Comparison of ENCODE assay signal across 8 mouse cellular contexts in genomic region chr6:84014961-84015683, GRCm38 (mm10). TPM values are rescaled to one million over a fixed set of nuclear protein-coding genes. Genes with fewer than 3 reads are reported as not detected.
A peak's percentile ranks its signal among the peaks of the same experiment; 100 is the strongest.
DNase-seq lines count a peak whose midpoint lies in the region; ATAC-seq and TF ChIP-seq lines count a peak whose summit lies in the region.
"Not testable (repeated sequence)": the region's sequence is repeated elsewhere in the genome, so short reads cannot be mapped to it uniquely, and the experiment has no call there.

No protein-coding gene starts in this region.

- H3K4me2 ChIP-seq in heart, embryonic 14.5 days (ENCODE audit: low read length); limb, embryonic 13.5 days (replicated peaks): not testable (repeated sequence)

- ATAC-seq in heart, embryonic 14.5 days (ENCODE audit: insufficient number of reproducible peaks, insufficient read depth, low FRiP score, low read depth), result peak; percentile 41
- ATAC-seq in limb, embryonic 13.5 days (ENCODE audit: low FRiP score, low read depth), result peak; percentile 58; the same call in 1 of the 2 replicates

- H3K9ac ChIP-seq in ES-Bruce4 (ENCODE audit: low read depth, poor library complexity, severe bottlenecking); limb, embryonic 13.5 days: not testable (repeated sequence)
- H3K9ac ChIP-seq in heart, embryonic 14.5 days (ENCODE audit: low read length), result peak overlapping the region; percentile 27; the same call in 1 of the 2 replicates

- not testable (repeated sequence) for H3K4me3 ChIP-seq in ES-Bruce4 (ENCODE audit: low read depth, low read length); forebrain, embryonic 10.5 days; heart, embryonic 14.5 days (ENCODE audit: control insufficient read depth in 1 of 2, insufficient read depth in 1 of 2, low read depth in 1 of 2, low read length in 2 of 2); kidney, adult 2 months (ENCODE audit: insufficient read depth, low read depth, low read length); limb, embryonic 13.5 days

- TF ChIP-seq CTCF in ES-Bruce4 (IDR thresholded peaks at IDR 0.05; ENCODE audit: low read depth, low read length), result peak; percentile 8
- TF ChIP-seq CTCF in kidney, adult 2 months (conservative IDR thresholded peaks at IDR 0.05; ENCODE audit: insufficient read depth, insufficient read length, low read depth, low read length), result 0 out of 2 replicates have a peak, but pooled peaks have one; percentile 32

- TF ChIP-seq EP300 in ES-Bruce4 (IDR thresholded peaks at IDR 0.05; ENCODE audit: insufficient read depth, low read depth, low read length), result not testable (repeated sequence)

- not testable (repeated sequence) for H3K27me3 ChIP-seq in ES-Bruce4 (ENCODE audit: control insufficient read depth, insufficient read depth, low read length, poor library complexity, severe bottlenecking); heart, embryonic 14.5 days (ENCODE audit: control insufficient read depth, insufficient read depth, low read length); kidney, adult 2 months (replicated peaks; ENCODE audit: control insufficient read depth, insufficient read depth, low read length)
- peaks cover 37% of the 10 kb centered on the region for H3K27me3 ChIP-seq in forebrain, embryonic 10.5 days (ENCODE audit: poor library complexity, severe bottlenecking)
- H3K27me3 ChIP-seq in limb, embryonic 13.5 days, result peaks cover 19% of the 10 kb centered on the region

- peak; percentile 67 for DNase-seq in adrenal gland, postnatal 25 days
- DNase-seq in forebrain, embryonic 10.5 days (ENCODE audit: extremely low spot score, low spot score), result not testable (repeated sequence)
- peak; percentile 78 for DNase-seq in kidney, adult 2 months
- DNase-seq in lung, postnatal 14 days, result peak; percentile 29
- DNase-seq in testis, postnatal 10 days (ENCODE audit: low spot score), result peak; percentile 69

- not testable (repeated sequence) for TF ChIP-seq POLR2A in ES-Bruce4 (IDR thresholded peaks at IDR 0.05; ENCODE audit: insufficient read depth, low read length); kidney, adult 2 months (IDR thresholded peaks at IDR 0.05; ENCODE audit: low read depth, low read length)

- not testable (repeated sequence) for H3K4me1 ChIP-seq in ES-Bruce4 (ENCODE audit: control insufficient read depth, insufficient read depth, low read length); kidney, adult 2 months (ENCODE audit: control insufficient read depth, insufficient read depth, low read length)
- H3K4me1 ChIP-seq in forebrain, embryonic 10.5 days, result peaks cover 31% of the 10 kb centered on the region
- peaks cover 34 to 66% of the 10 kb centered on the region in 2 experiments for H3K4me1 ChIP-seq in heart, embryonic 14.5 days (ENCODE audit: control insufficient read depth in 2 of 2, insufficient read depth in 2 of 2, low read length in 2 of 2)
- peaks cover 16% of the 10 kb centered on the region for H3K4me1 ChIP-seq in limb, embryonic 13.5 days

- WGBS in forebrain, embryonic 10.5 days, result 58% methylated on average over 4 of the region's 4 CpGs
- 29% methylated on average over 4 of the region's 4 CpGs for WGBS in heart, embryonic 14.5 days
- 44% methylated on average over 4 of the region's 4 CpGs for WGBS in kidney, adult 2 months
- WGBS in limb, embryonic 13.5 days, result 57% methylated on average over 4 of the region's 4 CpGs

- not testable (repeated sequence) for H3K9me3 ChIP-seq in ES-Bruce4 (replicated peaks; ENCODE audit: control insufficient read depth, insufficient read depth, low read length, poor library complexity, severe bottlenecking); forebrain, embryonic 10.5 days; heart, embryonic 14.5 days (ENCODE audit: control insufficient read depth, low read length); limb, embryonic 13.5 days

- not testable (repeated sequence) for H3K27ac ChIP-seq in ES-Bruce4 (ENCODE audit: insufficient read depth, low read length); kidney, adult 2 months (ENCODE audit: insufficient read depth, low read depth, low read length); limb, embryonic 13.5 days
- 0 out of 2 replicates have a peak overlapping the region, but pooled peaks have one; percentile 6 for H3K27ac ChIP-seq in forebrain, embryonic 10.5 days
- H3K27ac ChIP-seq in heart, embryonic 14.5 days (replicated peaks in 1 of 2; ENCODE audit: control insufficient read depth in 1 of 2, insufficient read depth in 1 of 2, low read depth in 2 of 2, low read length in 2 of 2), result peak overlapping the region; percentile 72 to 74

- H3K36me3 ChIP-seq in ES-Bruce4 (ENCODE audit: control insufficient read depth, insufficient read depth, low read length, poor library complexity, severe bottlenecking); forebrain, embryonic 10.5 days (replicated peaks); heart, embryonic 14.5 days (ENCODE audit: control insufficient read depth, insufficient read depth, low read length); kidney, adult 2 months (ENCODE audit: control insufficient read depth, insufficient read depth, low read length); limb, embryonic 13.5 days: not testable (repeated sequence)

RNA-seq across cellular contexts. Expression of gene Dysf, which starts 6.7 kb away (rescaled TPM):
- 15.0 and 18.5 TPM in 2 replicates for polyA plus RNA-seq in ES-Bruce4 (2011; ENCODE audit: insufficient read depth, insufficient read length, low read depth, missing spikeins)
- total RNA-seq in adrenal gland, postnatal 25 days (2021), result 48.0 and 57.7 TPM in 2 replicates
- polyA plus RNA-seq in forebrain, embryonic 10.5 days (2016; fragmentation: Nextera tagmentation; extraction: Ambion mirVana), result 3.9 and 4.6 TPM in 2 replicates
- polyA plus RNA-seq in heart, embryonic 14.5 days (2014; fragmentation: Nextera tagmentation; extraction: Ambion mirVana), result 18.6 and 19.3 TPM in 2 replicates
- 20.7 and 20.8 TPM in 2 replicates for polyA plus RNA-seq in kidney, adult 2 months (2012; rRNA removed)
- polyA plus RNA-seq in limb, embryonic 13.5 days (2015; fragmentation: Nextera tagmentation; extraction: Ambion mirVana), result 8.3 and 10.2 TPM in 2 replicates
